26 mouse cellular contexts compared by ENCODE assay signal in the genomic region with DNA sequence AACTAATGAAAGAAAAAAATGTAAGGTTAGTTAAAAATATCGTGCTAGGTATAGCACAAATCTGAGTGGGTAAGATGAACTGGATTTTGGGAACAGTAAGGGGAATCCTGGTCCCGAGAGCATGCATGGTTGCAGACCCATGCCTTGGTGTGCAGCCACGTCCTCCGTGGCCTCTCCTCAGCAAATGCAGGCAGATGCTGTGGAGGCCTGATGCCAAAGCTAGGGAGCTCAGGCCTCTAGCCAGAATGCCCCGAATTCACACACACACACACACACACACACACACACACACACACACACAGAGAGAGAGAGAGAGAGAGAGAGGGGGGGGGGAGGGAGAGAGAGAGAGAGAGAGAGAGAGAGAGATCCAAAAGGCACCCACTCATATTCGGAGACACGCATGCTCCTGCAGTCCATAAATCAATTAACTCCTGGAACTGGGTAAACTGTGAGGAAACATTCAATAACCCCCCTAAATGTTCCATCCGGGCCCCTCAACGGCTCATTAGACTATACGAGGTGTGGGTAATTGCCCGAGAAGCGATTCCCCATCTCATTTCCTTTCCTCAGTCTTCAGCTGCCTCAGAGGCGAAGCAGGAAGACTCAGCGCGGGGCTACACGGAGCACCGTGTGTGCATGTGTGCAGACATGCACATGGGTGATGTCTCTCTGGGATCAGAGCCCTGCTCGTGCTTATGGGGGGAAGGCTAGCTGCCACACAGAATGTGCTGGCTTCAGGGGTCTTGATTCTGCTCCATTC.
DNase-seq lines count a peak whose midpoint lies in the region; ATAC-seq and TF ChIP-seq lines count a peak whose summit lies in the region.
"Had no signal": no experiment of that assay in that cellular context is flagged by ENCODE, and none has a peak within 500 bp of the region (broad histone marks: within the 10 kb centered on the region; RNA-seq: fewer than 3 reads in every experiment).

No protein-coding gene starts in this region.

- no peak overlapping the region for H3K4me2 ChIP-seq in hindbrain, embryonic 13.5 days
- no peak overlapping the region for H3K4me2 ChIP-seq in hindbrain, postnatal 0 days (ENCODE audit: low read depth, low read length)
- H3K4me2 ChIP-seq in neural tube, embryonic 14.5 days (ENCODE audit: low read depth, low read length), result no peak overlapping the region
- H3K4me2 ChIP-seq in neural tube, embryonic 15.5 days, result no peak overlapping the region; the same call in 1 of the 2 replicates
- H3K4me2 ChIP-seq: embryonic facial prominence, embryonic 13.5 days; heart, embryonic 11.5 days; limb, embryonic 13.5 days; liver, embryonic 12.5 days had no signal

- H3K9ac ChIP-seq in hindbrain, embryonic 13.5 days, result no peak overlapping the region
- no peak overlapping the region for H3K9ac ChIP-seq in hindbrain, postnatal 0 days (replicated peaks; ENCODE audit: low read length)
- no peak overlapping the region for H3K9ac ChIP-seq in neural tube, embryonic 14.5 days (replicated peaks; ENCODE audit: low read depth, low read length)
- H3K9ac ChIP-seq in neural tube, embryonic 15.5 days (replicated peaks), result no peak overlapping the region
- H3K9ac ChIP-seq: embryonic facial prominence, embryonic 13.5 days; limb, embryonic 13.5 days; liver, embryonic 12.5 days had no signal

- H3K4me1 ChIP-seq in hindbrain, embryonic 13.5 days (replicated peaks), result peaks cover 37% of the 10 kb centered on the region
- no peaks in the 10 kb centered on the region; the same call in 1 of the 2 replicates for H3K4me1 ChIP-seq in hindbrain, postnatal 0 days (ENCODE audit: insufficient read depth, low read length)
- H3K4me1 ChIP-seq in neural tube, embryonic 14.5 days (ENCODE audit: control insufficient read depth, insufficient read depth, low read length), result peaks cover 18% of the 10 kb centered on the region
- peaks cover 46% of the 10 kb centered on the region for H3K4me1 ChIP-seq in neural tube, embryonic 15.5 days
- H3K4me1 ChIP-seq: embryonic facial prominence, embryonic 13.5 days; limb, embryonic 13.5 days; liver, embryonic 12.5 days had no signal

- no peak overlapping the region for H3K4me3 ChIP-seq in hindbrain, embryonic 13.5 days
- no peak overlapping the region for H3K4me3 ChIP-seq in hindbrain, postnatal 0 days (ENCODE audit: low read length)
- no peak overlapping the region for H3K4me3 ChIP-seq in neural tube, embryonic 14.5 days (ENCODE audit: low read depth, low read length)
- no peak overlapping the region for H3K4me3 ChIP-seq in neural tube, embryonic 15.5 days (replicated peaks)
- H3K4me3 ChIP-seq: embryonic facial prominence, embryonic 13.5 days; erythroblast, embryonic 14.5 days; limb, embryonic 13.5 days; liver, embryonic 12.5 days had no signal

- H3K36me3 ChIP-seq in hindbrain, embryonic 13.5 days, result no peaks in the 10 kb centered on the region
- H3K36me3 ChIP-seq in hindbrain, postnatal 0 days (ENCODE audit: insufficient read depth, low read length), result no peaks in the 10 kb centered on the region
- H3K36me3 ChIP-seq in neural tube, embryonic 14.5 days (ENCODE audit: control insufficient read depth, insufficient read depth, low read length), result no peaks in the 10 kb centered on the region
- H3K36me3 ChIP-seq in neural tube, embryonic 15.5 days, result no peaks in the 10 kb centered on the region
- H3K36me3 ChIP-seq: embryonic facial prominence, embryonic 13.5 days; limb, embryonic 13.5 days; liver, embryonic 12.5 days had no signal

- peak; percentile 25 for ATAC-seq in hindbrain, embryonic 13.5 days (ENCODE audit: low FRiP score)
- ATAC-seq in hindbrain, postnatal 0 days, result no peak
- peak; percentile 57; the same call in 1 of the 2 replicates for ATAC-seq in neural tube, embryonic 14.5 days (ENCODE audit: low read depth)
- no peak; the same call in 1 of the 2 replicates for ATAC-seq in neural tube, embryonic 15.5 days (ENCODE audit: low FRiP score)
- ATAC-seq: CD4-positive, CD25-positive, alpha-beta regulatory T cell, adult 4 months; intestine, postnatal 0 days; liver, embryonic 12.5 days had no signal

- 60% methylated on average over 18 of the region's 18 CpGs for WGBS in hindbrain, embryonic 13.5 days
- 62% methylated on average over 18 of the region's 18 CpGs for WGBS in hindbrain, postnatal 0 days
- WGBS in neural tube, embryonic 14.5 days, result 33% methylated on average over 18 of the region's 18 CpGs
- 26% methylated on average over 18 of the region's 18 CpGs for WGBS in neural tube, embryonic 15.5 days

- H3K27me3 ChIP-seq in hindbrain, embryonic 13.5 days, result peaks cover 16% of the 10 kb centered on the region; the same call in 1 of the 2 replicates
- no peaks in the 10 kb centered on the region for H3K27me3 ChIP-seq in hindbrain, postnatal 0 days (ENCODE audit: insufficient read depth, low read length)
- H3K27me3 ChIP-seq in neural tube, embryonic 14.5 days (ENCODE audit: control insufficient read depth, insufficient read depth, low read length), result no peaks in the 10 kb centered on the region
- no peaks in the 10 kb centered on the region; the same call in 1 of the 2 replicates for H3K27me3 ChIP-seq in neural tube, embryonic 15.5 days (replicated peaks)
- H3K27me3 ChIP-seq: embryonic facial prominence, embryonic 13.5 days; liver, embryonic 12.5 days had no signal

- intact Hi-C loops in left cerebral cortex, postnatal 4 days (cut with DNase I), result no loop called here

- H3K9me3 ChIP-seq in hindbrain, embryonic 13.5 days, result no peaks in the 10 kb centered on the region
- no peaks in the 10 kb centered on the region for H3K9me3 ChIP-seq in hindbrain, postnatal 0 days (ENCODE audit: low read length)
- H3K9me3 ChIP-seq in neural tube, embryonic 14.5 days (ENCODE audit: control insufficient read depth, low read length), result no peaks in the 10 kb centered on the region
- H3K9me3 ChIP-seq in neural tube, embryonic 15.5 days (replicated peaks), result no peaks in the 10 kb centered on the region
- H3K9me3 ChIP-seq: embryonic facial prominence, embryonic 13.5 days; limb, embryonic 13.5 days; liver, embryonic 12.5 days had no signal

- DNase-seq in hindbrain, postnatal 0 days (ENCODE audit: low spot score), result no peak
- DNase-seq in left cerebral cortex, postnatal 4 days, result peak; percentile 43
- no peak for DNase-seq in left cerebral cortex, adult 9 months (ENCODE audit: low spot score in 2 of 2)
- DNase-seq in gastrocnemius, postnatal 25 days, result no peak
- no peak for DNase-seq in thymus, adult 18-20 months
- DNase-seq: adrenal gland, postnatal 14 days; cerebellum, adult 8-10 months; cerebellum, postnatal 36 days; embryo, embryonic 11 days; heart, adult 11 months; kidney, postnatal 10 days; lung, adult 18-20 months; retina, postnatal 1 day; right cerebral cortex, postnatal 25 days; spleen, adult 18-20 months; thymus, postnatal 14 days had no signal

- TF ChIP-seq CTCF in hindbrain, postnatal 0 days (IDR thresholded peaks at IDR 0.05; ENCODE audit: low read depth), result no peak

- 0 out of 2 replicates have a peak overlapping the region, but pooled peaks have one; percentile 64 for H3K27ac ChIP-seq in hindbrain, embryonic 13.5 days
- H3K27ac ChIP-seq in hindbrain, postnatal 0 days, result no peak overlapping the region
- H3K27ac ChIP-seq in neural tube, embryonic 14.5 days (ENCODE audit: low read depth, low read length), result no peak overlapping the region
- no peak overlapping the region for H3K27ac ChIP-seq in neural tube, embryonic 15.5 days (replicated peaks)
- H3K27ac ChIP-seq: embryonic facial prominence, embryonic 13.5 days; limb, embryonic 13.5 days; liver, embryonic 12.5 days had no signal

Comparison
In these comparisons a context has a peak if more than half of its experiments do, and no peak if none do; other contexts are left out.
1. ATAC-seq: peak in hindbrain, embryonic 13.5 days (single experiment) and neural tube, embryonic 14.5 days (single experiment); none in hindbrain, postnatal 0 days (single experiment) and neural tube, embryonic 15.5 days (single experiment).